Mouse (Mus musculus): Measurements from ENCODE around the gene Nudt6. TPM values are rescaled to one million over a fixed set of nuclear protein-coding genes. Genes with fewer than 3 reads are reported as not detected.
A peak's percentile ranks its signal among the peaks of the same experiment; 100 is the strongest.

Gene Nudt6
- polyA plus RNA-seq, 1 experiment from 2014 or later: 3.5 TPM

GRCm38 (mm10) chr3:37420641-37421040, 630 bp upstream of the Nudt6 start:
- Histone ChIP-seq H3K9me3 (ENCODE audit: control insufficient read depth, low read length) (no peaks in the 10 kb centered on the region), H3K4me2 (ENCODE audit: low read depth, severe bottlenecking) (peak overlapping the region; percentile 74), H3K4me3 (ENCODE audit: low read depth, low read length) (peak overlapping the region; percentile 90), H3K4me1 (ENCODE audit: control insufficient read depth, insufficient read depth, low read length) (peaks cover 5% of the 10 kb centered on the region), H3K9ac (ENCODE audit: low read length) (peak overlapping the region; percentile 81), H3K27me3 (ENCODE audit: control insufficient read depth, insufficient read depth, low read length) (no peaks in the 10 kb centered on the region), H3K36me3 (ENCODE audit: control insufficient read depth, insufficient read depth, low read length) (no peaks in the 10 kb centered on the region; the same call in 1 of the 2 replicates), H3K27ac (replicated peaks; ENCODE audit: low read depth, low read length) (peak overlapping the region; percentile 76; the same call in 1 of the 2 replicates)
- ATAC-seq (ENCODE audit: insufficient number of reproducible peaks, low FRiP score, low TSS enrichment, low read depth): no peak
- under 1% methylated on average over 24 of the region's 24 CpGs for WGBS
- DNase-seq (ENCODE audit: low spot score): peak; percentile 56

GRCm38 (mm10) chr3:37419458-37419991, 486 bp downstream of the Nudt6 start, which contains the start of gene Spata5:
Spata5 (plus strand) TSS chr3:37419896.
- Histone ChIP-seq H3K9ac (ENCODE audit: low read length) (peak within 1 kb of the TSS; percentile 81), H3K4me1 (ENCODE audit: control insufficient read depth, insufficient read depth, low read length) (peaks cover 5% of the 10 kb centered on the region), H3K4me3 (ENCODE audit: low read depth, low read length) (peak within 1 kb of the TSS; percentile 90), H3K27me3 (ENCODE audit: control insufficient read depth, insufficient read depth, low read length) (no peaks in the 10 kb centered on the region), H3K36me3 (ENCODE audit: control insufficient read depth, insufficient read depth, low read length) (no peaks in the 10 kb centered on the region; the same call in 1 of the 2 replicates), H3K9me3 (ENCODE audit: control insufficient read depth, low read length) (no peaks in the 10 kb centered on the region), H3K4me2 (ENCODE audit: low read depth, severe bottlenecking) (peak within 1 kb of the TSS; percentile 74), H3K27ac (replicated peaks; ENCODE audit: low read depth, low read length) (peak within 1 kb of the TSS; percentile 76)
- DNase-seq (ENCODE audit: low spot score) (peak; percentile 100), ATAC-seq (ENCODE audit: insufficient number of reproducible peaks, low FRiP score, low TSS enrichment, low read depth) (peak; percentile 96)
- 1% methylated on average over 49 of the region's 50 CpGs for WGBS

GRCm38 (mm10) chr3:37418961-37419457, 1.0 kb downstream of the Nudt6 start:
- Histone ChIP-seq H3K27me3 (ENCODE audit: control insufficient read depth, insufficient read depth, low read length) (no peaks in the 10 kb centered on the region), H3K9me3 (ENCODE audit: control insufficient read depth, low read length) (no peaks in the 10 kb centered on the region), H3K36me3 (ENCODE audit: control insufficient read depth, insufficient read depth, low read length) (no peaks in the 10 kb centered on the region; the same call in 1 of the 2 replicates), H3K4me3 (ENCODE audit: low read depth, low read length) (peak overlapping the region; percentile 90), H3K4me1 (ENCODE audit: control insufficient read depth, insufficient read depth, low read length) (peaks cover 5% of the 10 kb centered on the region), H3K9ac (ENCODE audit: low read length) (peak overlapping the region; percentile 70), H3K4me2 (ENCODE audit: low read depth, severe bottlenecking) (peak overlapping the region; percentile 60), H3K27ac (replicated peaks; ENCODE audit: low read depth, low read length) (peak overlapping the region; percentile 55; the same call in 1 of the 2 replicates)
- no peak for DNase-seq (ENCODE audit: low spot score)
- WGBS: 0% methylated on average over 30 of the region's 30 CpGs
- 0 out of 2 replicates have a peak, but pooled peaks have one; percentile 0 for ATAC-seq (ENCODE audit: insufficient number of reproducible peaks, low FRiP score, low TSS enrichment, low read depth)

- ATAC-seq (ENCODE audit: insufficient number of reproducible peaks, low FRiP score, low TSS enrichment, low read depth): no peak
- WGBS: 76% methylated on average over 5 of the region's 5 CpGs
- Histone ChIP-seq H3K36me3 (ENCODE audit: control insufficient read depth, insufficient read depth, low read length) (no peaks in the 10 kb centered on the region), H3K9me3 (ENCODE audit: control insufficient read depth, low read length) (no peaks in the 10 kb centered on the region), H3K4me2 (ENCODE audit: low read depth, severe bottlenecking) (peak overlapping the region; percentile 60), H3K4me1 (ENCODE audit: control insufficient read depth, insufficient read depth, low read length) (peaks cover 5% of the 10 kb centered on the region), H3K9ac (ENCODE audit: low read length) (no peak overlapping the region), H3K27me3 (ENCODE audit: control insufficient read depth, insufficient read depth, low read length) (no peaks in the 10 kb centered on the region), H3K27ac (replicated peaks; ENCODE audit: low read depth, low read length) (no peak overlapping the region), H3K4me3 (ENCODE audit: low read depth, low read length) (no peak overlapping the region)
- no peak for DNase-seq (ENCODE audit: low spot score)
Observed at GRCm38 (mm10) chr3:37418341-37418740, 1.7 kb downstream of the Nudt6 start.

DNA sequence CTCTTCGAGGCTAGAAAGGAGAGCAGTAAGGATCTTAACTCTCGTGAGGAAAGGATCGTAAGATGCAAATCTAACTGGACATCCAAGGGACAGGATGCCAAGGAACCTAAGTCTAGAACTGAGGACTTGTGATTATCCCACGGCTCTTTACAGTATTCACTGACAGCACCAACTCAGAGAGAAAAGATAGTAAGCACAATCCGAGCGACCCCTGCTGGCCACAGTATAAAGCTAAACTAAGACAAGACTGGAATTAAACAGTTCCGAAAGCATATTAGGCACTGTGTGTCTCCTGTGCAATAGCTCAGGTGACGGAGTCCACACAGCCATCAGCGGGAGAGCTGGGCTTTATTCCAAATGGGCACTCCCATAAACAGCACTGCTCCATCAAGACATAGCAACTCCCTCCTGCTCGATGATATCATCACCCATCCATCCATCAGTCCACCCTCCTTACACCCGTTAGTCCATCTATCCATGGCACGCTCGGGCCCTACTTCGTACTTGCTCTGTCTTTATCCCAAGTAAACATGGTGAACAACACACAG, 5.5 kb downstream of the Nudt6 start:
- H3K27ac ChIP-seq (replicated peaks; ENCODE audit: low read depth, low read length): no peak overlapping the region
- DNase-seq (ENCODE audit: low spot score) (peak; percentile 88), ATAC-seq (ENCODE audit: insufficient number of reproducible peaks, low FRiP score, low TSS enrichment, low read depth) (no peak)
- WGBS: 55% methylated on average over 14 of the region's 14 CpGs
- no peak overlapping the region for H3K4me3 ChIP-seq (ENCODE audit: low read depth, low read length)
- no peaks in the 10 kb centered on the region for H3K9me3 ChIP-seq (ENCODE audit: control insufficient read depth, low read length)
- no peaks in the 10 kb centered on the region for H3K27me3 ChIP-seq (ENCODE audit: control insufficient read depth, insufficient read depth, low read length)
- no peak overlapping the region for H3K9ac ChIP-seq (ENCODE audit: low read length)
- no peaks in the 10 kb centered on the region for H3K4me1 ChIP-seq (ENCODE audit: control insufficient read depth, insufficient read depth, low read length)
- H3K36me3 ChIP-seq (ENCODE audit: control insufficient read depth, insufficient read depth, low read length): no peaks in the 10 kb centered on the region
- no peak overlapping the region for H3K4me2 ChIP-seq (ENCODE audit: low read depth, severe bottlenecking)

DNA sequence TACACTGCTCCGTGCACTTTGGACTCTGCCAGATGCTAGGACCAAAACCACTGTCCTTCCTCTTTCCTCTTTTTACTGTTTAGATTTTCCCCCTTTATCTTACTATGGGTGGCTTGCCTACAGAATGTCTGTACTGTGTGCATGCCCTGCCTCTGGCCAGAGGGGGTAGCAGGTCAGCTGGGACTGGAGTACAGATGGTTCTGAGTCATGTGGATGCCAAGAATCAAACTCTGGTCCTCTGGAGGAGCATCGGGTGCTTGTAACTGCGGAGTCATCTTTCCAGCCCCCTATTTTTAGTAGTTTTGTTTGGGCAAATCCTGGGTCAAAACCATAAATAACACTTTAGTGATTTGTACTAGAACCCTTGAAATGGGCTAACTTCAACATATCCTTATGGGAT, 6.6 kb downstream of the Nudt6 start:
- no peak for ATAC-seq (ENCODE audit: insufficient number of reproducible peaks, low FRiP score, low TSS enrichment, low read depth)
- 90% methylated on average over 3 of the region's 3 CpGs for WGBS

GRCm38 (mm10) chr3:37407598-37407997, 12.4 kb downstream of the Nudt6 start:
- H3K27ac ChIP-seq (replicated peaks; ENCODE audit: low read depth, low read length): no peak overlapping the region
- H3K36me3 ChIP-seq (ENCODE audit: control insufficient read depth, insufficient read depth, low read length): no peaks in the 10 kb centered on the region
- no peak overlapping the region for H3K9ac ChIP-seq (ENCODE audit: low read length)
- H3K9me3 ChIP-seq (ENCODE audit: control insufficient read depth, low read length): no peaks in the 10 kb centered on the region
- DNase-seq (ENCODE audit: low spot score) (no peak), ATAC-seq (ENCODE audit: insufficient number of reproducible peaks, low FRiP score, low TSS enrichment, low read depth) (no peak)
- no peaks in the 10 kb centered on the region for H3K4me1 ChIP-seq (ENCODE audit: control insufficient read depth, insufficient read depth, low read length)
- H3K4me2 ChIP-seq (ENCODE audit: low read depth, severe bottlenecking): no peak overlapping the region
- H3K27me3 ChIP-seq (ENCODE audit: control insufficient read depth, insufficient read depth, low read length): no peaks in the 10 kb centered on the region
- no peak overlapping the region for H3K4me3 ChIP-seq (ENCODE audit: low read depth, low read length)

More for the DNA sequence above, 6.6 kb downstream of the Nudt6 start:
- H3K27ac ChIP-seq (replicated peaks; ENCODE audit: low read depth, low read length): no peak overlapping the region
- H3K4me3 ChIP-seq (ENCODE audit: low read depth, low read length): no peak overlapping the region
- H3K4me2 ChIP-seq (ENCODE audit: low read depth, severe bottlenecking): no peak overlapping the region
- no peaks in the 10 kb centered on the region for H3K27me3 ChIP-seq (ENCODE audit: control insufficient read depth, insufficient read depth, low read length)
- no peaks in the 10 kb centered on the region for H3K4me1 ChIP-seq (ENCODE audit: control insufficient read depth, insufficient read depth, low read length)
- no peak overlapping the region for H3K9ac ChIP-seq (ENCODE audit: low read length)
- no peak for DNase-seq (ENCODE audit: low spot score)
- no peaks in the 10 kb centered on the region for H3K9me3 ChIP-seq (ENCODE audit: control insufficient read depth, low read length)
- no peaks in the 10 kb centered on the region for H3K36me3 ChIP-seq (ENCODE audit: control insufficient read depth, insufficient read depth, low read length)

- Histone ChIP-seq H3K27ac (replicated peaks; ENCODE audit: low read depth, low read length) (peak overlapping the region; percentile 3), H3K9ac (ENCODE audit: low read length) (no peak overlapping the region), H3K4me1 (ENCODE audit: control insufficient read depth, insufficient read depth, low read length) (no peaks in the 10 kb centered on the region), H3K36me3 (ENCODE audit: control insufficient read depth, insufficient read depth, low read length) (no peaks in the 10 kb centered on the region), H3K9me3 (ENCODE audit: control insufficient read depth, low read length) (no peaks in the 10 kb centered on the region), H3K27me3 (ENCODE audit: control insufficient read depth, insufficient read depth, low read length) (no peaks in the 10 kb centered on the region), H3K4me3 (ENCODE audit: low read depth, low read length) (no peak overlapping the region), H3K4me2 (ENCODE audit: low read depth, severe bottlenecking) (no peak overlapping the region)
- ATAC-seq (ENCODE audit: insufficient number of reproducible peaks, low FRiP score, low TSS enrichment, low read depth) (0 out of 2 replicates have a peak, but pooled peaks have one; percentile 39), DNase-seq (ENCODE audit: low spot score) (peak; percentile 71)
- WGBS: 45% methylated on average over 11 of the region's 11 CpGs
Observed at GRCm38 (mm10) chr3:37401729-37402610, 18.0 kb downstream of the Nudt6 start.

Measured in limb, embryonic 11.5 days (tissue).